Mouse (Mus musculus): ENCODE results near the gene Vps50. TPM values are rescaled to one million over a fixed set of nuclear protein-coding genes. Genes with fewer than 3 reads are reported as not detected.
"Not testable (repeated sequence)": the region's sequence is repeated elsewhere in the genome, so short reads cannot be mapped to it uniquely, and the experiment has no call there.

Vps50 gene
- total RNA-seq, 2 experiments from 2014 or later = 14.3 to 15.0 TPM

GRCm38 (mm10) chr6:3612827-3613226 lies 114.6 kb downstream of the Vps50 start:
- intact Hi-C loops (cut with DNase I) = no loop called here
- DNase-seq (ENCODE audit: low spot score) = no peak

- DNase-seq (ENCODE audit: low spot score) = not testable (repeated sequence)
- intact Hi-C loops (cut with DNase I) = loop anchor here (10.0 kb wide), 2 partner anchors 124 to 924 kb away; no protein-coding TSS in a partner anchor
These were observed 122.5 kb downstream of the Vps50 start for GRCm38 (mm10) chr6:3620428-3621387.

Other genes starting within 250 kb of the Vps50 start
- 1 to 10 TPM; 8.8 to 9.0 TPM for gene Samd9l, start 98.8 kb upstream of the Vps50 start, total RNA-seq (2021)
- gene Hepacam2, start 84 bp upstream of the Vps50 start, total RNA-seq (2021) = under 1 TPM; 0.26 to 0.28 TPM

Data from heart, postnatal 25 days (tissue).